Mouse (Mus musculus) layer of hippocampus, adult 8-10 months (tissue): ENCODE measurements around the gene Sh3pxd2b. TPM values are rescaled to one million over a fixed set of nuclear protein-coding genes. Genes with fewer than 3 reads are reported as not detected.

Source experiments
- DNase-seq, 2 experiments: peaks; one replicate each; pipeline ENCODE4 v3.0.0; 2022; ENCODE audit warnings: low spot score in 2 of 2
- total RNA-seq, 4 experiments: library from RNA; stranded (reverse); gene quantifications; 2 replicates each; pipeline ENCODE4 v1.2.4; 2022

Sh3pxd2b gene
- 10 to 100 TPM; 12.8 to 13.8 (median 13.2) TPM for total RNA-seq

GRCm38 (mm10) chr11:32347607-32348432, at the start of gene Sh3pxd2b:
Gene Sh3pxd2b (plus strand): TSS chr11:32347820.
- DNase-seq, result no peak

GRCm38 (mm10) chr11:32297866-32298531, 49.6 kb upstream of the Sh3pxd2b start:
- no peak for DNase-seq

GRCm38 (mm10) chr11:32298532-32298918, 49.1 kb upstream of the Sh3pxd2b start:
- no peak for DNase-seq

- DNase-seq, result peak; percentile 24 to 65
Measured at GRCm38 (mm10) chr11:32299865-32300264, 47.8 kb upstream of the Sh3pxd2b start, which contains the start of gene Hbq1a. Gene Hbq1a (plus strand): TSS chr11:32300069.

- no peak for DNase-seq
Measured at GRCm38 (mm10) chr11:32300279-32301267, 47.0 kb upstream of the Sh3pxd2b start.

- no peak for DNase-seq
Measured at GRCm38 (mm10) chr11:32301506-32301905, 46.1 kb upstream of the Sh3pxd2b start.

- peak; percentile 28 to 45 for DNase-seq
Measured at GRCm38 (mm10) chr11:32302824-32303419, 44.7 kb upstream of the Sh3pxd2b start.

- DNase-seq, result no peak
Measured at GRCm38 (mm10) chr11:32303455-32303854, 44.2 kb upstream of the Sh3pxd2b start.

- DNase-seq, result no peak
Measured at GRCm38 (mm10) chr11:32307006-32307405, 40.6 kb upstream of the Sh3pxd2b start.

- no peak for DNase-seq
Measured at GRCm38 (mm10) chr11:32309446-32309845, 38.2 kb upstream of the Sh3pxd2b start.

- DNase-seq, result no peak
Measured at GRCm38 (mm10) chr11:32309928-32310327, 37.7 kb upstream of the Sh3pxd2b start.

- no peak for DNase-seq
Measured at GRCm38 (mm10) chr11:32316009-32316408, 31.6 kb upstream of the Sh3pxd2b start.

GRCm38 (mm10) chr11:32320507-32321195, 27.0 kb upstream of the Sh3pxd2b start:
- DNase-seq, result no peak

GRCm38 (mm10) chr11:32321196-32321565, 26.4 kb upstream of the Sh3pxd2b start:
- DNase-seq, result peak; percentile 47 to 71

GRCm38 (mm10) chr11:32324609-32325008, 23.0 kb upstream of the Sh3pxd2b start:
- DNase-seq, result peak; percentile 62 to 89

- no peak for DNase-seq
Measured at GRCm38 (mm10) chr11:32331075-32331474, 16.5 kb upstream of the Sh3pxd2b start.

GRCm38 (mm10) chr11:32331861-32332260, 15.8 kb upstream of the Sh3pxd2b start:
- no peak for DNase-seq

- no peak for DNase-seq
Measured at GRCm38 (mm10) chr11:32333235-32333634, 14.4 kb upstream of the Sh3pxd2b start.

GRCm38 (mm10) chr11:32336435-32336907, 11.1 kb upstream of the Sh3pxd2b start:
- DNase-seq, result peak in 1 of 2 experiments; percentile 1

- DNase-seq, result no peak
Measured at GRCm38 (mm10) chr11:32339131-32339531, 8.5 kb upstream of the Sh3pxd2b start.
